Mouse (Mus musculus) liver, adult 2 months (tissue): Measurements from ENCODE around the gene Myadml2.

Source experiments
- CTCF ChIP-seq: fragments of 200-500 bp; IDR thresholded peaks from 2 replicates; pipeline ENCODE4 v1.5.1; 2011; ENCODE audit warnings: low read depth, low read length, control low read depth
- POLR2A ChIP-seq: fragments of 200-500 bp; IDR thresholded peaks from 2 replicates; pipeline ENCODE4 v1.6.1; 2011; ENCODE audit warnings: low read length, control low read depth; ENCODE audit not compliant: insufficient read depth; ENCODE audit errors: extremely low read depth

- TF ChIP-seq CTCF (no peak), POLR2A (no peak)
Measured at GRCm38 (mm10) chr11:120676951-120677350, 29.0 kb upstream of the Myadml2 start.
